Mouse (Mus musculus) limb, embryonic 13.5 days (tissue): Measurements from ENCODE around the gene Glipr1l1. TPM values are rescaled to one million over a fixed set of nuclear protein-coding genes. Genes with fewer than 3 reads are reported as not detected.
"Not testable (repeated sequence)": the region's sequence is repeated elsewhere in the genome, so short reads cannot be mapped to it uniquely, and the experiment has no call there.

Source experiments
- ATAC-seq: fragments of 200-750 bp; cut with Nextera tagmentation; 2 replicates; pipeline ENCODE4 v1.8.0; 2017; ENCODE audit warnings: low read depth, moderate number of reproducible peaks, moderate TSS enrichment; ENCODE audit not compliant: low FRiP score
- H3K27ac ChIP-seq: fragments of 300-500 bp; sonication (generic); 2 replicates; pipeline ENCODE4 v1.5.1; 2015; ENCODE audit warnings: inconsistent platforms, mild to moderate bottlenecking, moderate library complexity
- H3K27me3 ChIP-seq: fragments of 300-500 bp; sonication (generic); 2 replicates; pipeline ENCODE4 v1.6.1; 2015; ENCODE audit warnings: mild to moderate bottlenecking, inconsistent platforms
- H3K36me3 ChIP-seq: fragments of 300-500 bp; sonication (generic); 2 replicates; pipeline ENCODE4 v1.6.1; 2015; ENCODE audit warnings: inconsistent platforms, mild to moderate bottlenecking, moderate library complexity
- H3K4me1 ChIP-seq: fragments of 300-500 bp; sonication (generic); 2 replicates; pipeline ENCODE4 v1.6.1; 2015; ENCODE audit warnings: inconsistent platforms
- H3K4me2 ChIP-seq: fragments of 300-500 bp; sonication (generic); replicated peaks from 2 replicates; pipeline ENCODE4 v1.6.1; 2015; ENCODE audit warnings: inconsistent platforms, mild to moderate bottlenecking, moderate library complexity
- H3K4me3 ChIP-seq: fragments of 300-500 bp; sonication (generic); 2 replicates; pipeline ENCODE4 v1.5.1; 2015; ENCODE audit warnings: moderate library complexity, mild to moderate bottlenecking, inconsistent platforms
- H3K9ac ChIP-seq: fragments of 300-500 bp; sonication (generic); 2 replicates; pipeline ENCODE4 v1.6.1; 2015; ENCODE audit warnings: mild to moderate bottlenecking, inconsistent platforms
- H3K9me3 ChIP-seq: fragments of 300-500 bp; sonication (generic); 2 replicates; pipeline ENCODE4 v1.6.1; 2016; ENCODE audit warnings: inconsistent platforms
- WGBS: fragments of 180-500 bp; shearing (Covaris S2); methylation state at CpG from one replicate; pipeline ENCODE4 v1.1.7; 2015; 5-methylcytosine and 5-hydroxymethylcytosine counted together
- polyA plus RNA-seq: library from polyadenylated mRNA; unstranded; fragments of >200 nt; fragmentation: Nextera tagmentation; extraction: Ambion mirVana; gene quantifications from 2 replicates; pipeline ENCODE4 v1.2.1, GENCODE M21; 2015

Gene Glipr1l1
- polyA plus RNA-seq, 1 experiment from 2014 or later = not detected

DNA sequence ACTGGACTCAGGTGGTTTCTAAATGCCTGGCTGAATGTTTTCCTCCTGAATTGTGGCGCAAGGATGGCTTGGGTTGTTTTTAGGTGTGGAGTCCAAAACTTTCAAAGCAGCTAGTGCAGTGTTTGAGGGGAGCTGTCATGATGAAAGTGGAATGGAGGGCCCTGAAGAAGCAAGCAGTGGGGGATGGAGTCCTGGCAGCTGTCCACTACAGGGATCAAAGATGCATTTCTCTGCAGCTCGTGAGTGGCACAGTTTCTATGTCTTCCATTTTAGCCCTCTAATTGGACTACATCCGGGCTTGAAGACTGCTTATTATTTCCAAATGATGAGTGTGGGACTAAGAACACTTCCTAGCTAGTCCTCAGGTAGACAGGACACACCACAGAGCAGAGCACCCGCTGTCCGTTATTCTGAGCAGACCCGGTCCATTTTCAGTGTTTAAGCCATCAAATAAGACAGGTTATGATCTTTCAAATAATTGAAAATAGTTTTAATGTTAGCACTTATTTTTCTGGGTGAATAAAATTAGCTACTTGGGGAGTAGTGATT is 67.8 kb downstream of the Glipr1l1 start:
- WGBS = 60% methylated on average over 6 of the region's 6 CpGs
- not testable (repeated sequence) for H3K27me3 ChIP-seq, H3K9me3 ChIP-seq, H3K4me1 ChIP-seq, H3K36me3 ChIP-seq, H3K4me2 ChIP-seq, H3K27ac ChIP-seq, H3K9ac ChIP-seq, ATAC-seq, H3K4me3 ChIP-seq

Other genes with a start within 250 kb of the Glipr1l1 start
- gene Krr1, start 87.5 kb upstream of the Glipr1l1 start, polyA plus RNA-seq = 45.0 and 48.7 TPM in 2 replicates
- gene Glipr1, start 57.6 kb upstream of the Glipr1l1 start, polyA plus RNA-seq = 1.3 and 2.7 TPM in 2 replicates
- not detected in 2 replicates for gene Glipr1l2, start 23.2 kb downstream of the Glipr1l1 start, polyA plus RNA-seq
- gene Glipr1l3, start 100.1 kb downstream of the Glipr1l1 start, polyA plus RNA-seq = not detected in 2 replicates
- 0.57 and 1.0 TPM in 2 replicates for gene Caps2, start 103.4 kb downstream of the Glipr1l1 start, polyA plus RNA-seq
- 0.27 and 0.51 TPM in 2 replicates for gene Kcnc2, start 210.9 kb downstream of the Glipr1l1 start, polyA plus RNA-seq